Mouse (Mus musculus) C2C12 (cell line): ENCODE measurements around the gene Def8. TPM values are rescaled to one million over a fixed set of nuclear protein-coding genes. Genes with fewer than 3 reads are reported as not detected.

Source experiments
- H3K27me3 ChIP-seq: one replicate; pipeline ENCODE4 v1.6.1; 2011; ENCODE audit not compliant: control insufficient read depth, insufficient read depth, insufficient read length
- H3K36me3 ChIP-seq: one replicate; pipeline ENCODE4 v1.6.1; 2011; ENCODE audit not compliant: control insufficient read depth, insufficient read depth
- H3K4me3 ChIP-seq: one replicate; pipeline ENCODE4 v1.5.1; 2011; ENCODE audit warnings: mild to moderate bottlenecking, control low read depth; ENCODE audit not compliant: poor library complexity, insufficient read depth, severe bottlenecking
- H3K79me2 ChIP-seq: one replicate; pipeline ENCODE4 v1.6.1; 2011; ENCODE audit not compliant: control insufficient read depth, insufficient read depth
- H3K79me3 ChIP-seq: one replicate; pipeline ENCODE4 v1.6.1; 2011; ENCODE audit warnings: low read depth, control low read depth
- H3ac ChIP-seq: one replicate; pipeline ENCODE3; 2011; ENCODE audit warnings: low read depth; ENCODE audit not compliant: control insufficient read depth, insufficient read length
- CEBPB ChIP-seq: IDR thresholded peaks from one replicate; pipeline ENCODE4 v1.6.1; 2011; ENCODE audit warnings: low read depth, mild to moderate bottlenecking, control low read depth, moderate library complexity
- CTCF ChIP-seq: IDR thresholded peaks from one replicate; pipeline ENCODE4 v1.5.1; 2011; ENCODE audit not compliant: control insufficient read depth, insufficient read depth, insufficient read length
- FOSL1 ChIP-seq: IDR thresholded peaks from one replicate; pipeline ENCODE4 v1.8.0; 2011; ENCODE audit warnings: mild to moderate bottlenecking, low read length; ENCODE audit not compliant: poor library complexity, insufficient read depth, severe bottlenecking
- MAX ChIP-seq: IDR thresholded peaks from one replicate; pipeline ENCODE4 v1.6.1; 2011; ENCODE audit warnings: mild to moderate bottlenecking, control low read depth
- MYOD1 ChIP-seq: IDR thresholded peaks from one replicate; pipeline ENCODE4 v1.6.1; 2011; ENCODE audit warnings: low read depth; ENCODE audit not compliant: control insufficient read depth, insufficient read length
- MYOG ChIP-seq: IDR thresholded peaks from one replicate; pipeline ENCODE4 v1.6.1; 2011; ENCODE audit not compliant: control insufficient read depth, insufficient read length; ENCODE audit errors: extremely low read depth
- USF1 ChIP-seq: IDR thresholded peaks from one replicate; pipeline ENCODE4 v1.6.1; 2011; ENCODE audit warnings: low read depth, mild to moderate bottlenecking, control low read depth, moderate library complexity
- polyA plus RNA-seq: library from polyadenylated mRNA; unstranded; fragments of >200 nt; fragmentation: generic; extraction: Trizol; gene quantifications from one replicate; pipeline ENCODE4 v1.2.1, GENCODE M21; 2012; ENCODE audit warnings: missing spikeins

Gene Def8
- polyA plus RNA-seq, 1 experiment, result 23.9 TPM

DNA sequence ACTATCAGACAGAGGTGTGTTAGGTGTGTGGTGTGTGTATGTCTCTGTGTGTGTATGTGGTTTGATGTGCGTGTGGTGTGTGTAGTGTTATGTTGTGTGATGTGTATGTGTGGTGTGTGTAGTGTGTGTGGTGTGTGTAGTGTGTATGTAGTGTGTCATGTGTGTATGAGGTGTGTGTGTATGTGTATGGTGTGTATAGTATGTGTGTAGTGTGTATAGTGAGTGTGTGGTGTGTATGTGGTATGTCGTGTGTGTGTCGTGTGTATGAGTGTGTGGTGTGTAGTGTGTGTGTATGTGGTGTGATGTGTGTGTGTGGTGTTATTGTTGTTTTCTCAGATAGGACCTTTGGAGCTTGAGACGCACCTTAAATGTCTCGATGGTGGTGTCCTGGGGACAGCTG lies 19.0 kb downstream of the Def8 start:
- H3K27me3 ChIP-seq, result no peaks in the 10 kb centered on the region
- H3ac ChIP-seq, result no peak overlapping the region
- TF ChIP-seq USF1, result no peak
- H3K36me3 ChIP-seq, result no peaks in the 10 kb centered on the region
- H3K79me3 ChIP-seq, result no peaks in the 10 kb centered on the region
- H3K79me2 ChIP-seq, result no peaks in the 10 kb centered on the region
- H3K4me3 ChIP-seq, result no peak overlapping the region

DNA sequence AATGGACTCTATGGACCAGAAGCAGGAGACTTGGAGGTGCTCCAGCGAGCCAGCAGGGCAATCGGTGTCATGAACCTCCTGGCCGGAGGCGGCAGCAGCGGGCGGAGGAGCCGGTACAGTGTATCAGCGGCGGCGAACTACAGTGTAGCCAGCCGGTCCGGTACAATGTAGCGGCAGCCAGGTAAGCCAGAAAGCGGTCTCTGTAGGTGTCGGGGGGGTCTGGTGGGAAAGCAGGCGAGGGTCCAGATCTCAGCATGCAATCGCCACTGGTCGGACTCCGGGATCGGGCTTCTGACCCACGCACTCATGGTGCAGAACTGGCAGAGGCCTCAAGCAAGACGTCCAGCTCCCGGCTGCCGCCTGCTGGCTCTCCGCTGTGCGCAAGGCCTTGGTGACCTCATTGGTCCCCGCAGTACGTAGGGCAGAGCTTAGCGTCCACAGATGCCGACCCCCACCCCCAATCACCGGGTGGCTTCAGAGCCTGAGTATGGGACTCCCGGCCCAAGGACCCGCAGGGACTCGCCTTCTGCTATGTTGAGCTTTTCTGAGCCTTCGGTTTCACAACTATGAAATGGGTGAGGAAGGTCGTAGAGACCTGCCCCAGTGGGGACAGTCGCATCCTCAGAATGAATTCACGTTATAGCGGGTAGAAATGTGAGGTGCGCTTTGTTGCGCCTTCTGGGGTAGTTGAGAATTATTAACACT lies 19.7 kb downstream of the Def8 start:
- H3K79me2 ChIP-seq, result no peaks in the 10 kb centered on the region
- TF ChIP-seq MYOD1 (no peak), CTCF (peak; percentile 94), MAX (peak; percentile 64)
- peak overlapping the region; percentile 49 for H3K4me3 ChIP-seq
- H3K27me3 ChIP-seq, result no peaks in the 10 kb centered on the region
- peak overlapping the region; percentile 84 for H3ac ChIP-seq
- no peaks in the 10 kb centered on the region for H3K36me3 ChIP-seq
- H3K79me3 ChIP-seq, result no peaks in the 10 kb centered on the region

DNA sequence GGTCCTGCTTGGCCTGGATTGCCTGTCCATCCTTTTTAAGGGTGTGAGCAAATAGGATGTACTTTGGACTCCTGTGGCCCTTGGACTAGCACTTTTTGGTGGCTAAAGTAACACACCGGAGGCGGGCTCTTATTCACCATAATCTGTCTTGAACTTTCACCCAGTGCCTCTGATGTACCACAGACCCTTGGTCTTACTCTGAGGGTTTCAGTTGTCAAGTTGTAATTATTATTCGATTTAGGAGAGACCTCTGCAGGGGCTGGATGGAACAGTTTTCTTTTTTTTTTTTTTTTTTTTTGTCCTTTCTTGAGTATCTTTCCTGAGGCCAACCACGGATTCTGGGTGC lies 20.2 kb downstream of the Def8 start:
- TF ChIP-seq CTCF (no peak), MAX (no peak), FOSL1 (no peak), USF1 (no peak), MYOD1 (no peak)
- H3K79me2 ChIP-seq, result no peaks in the 10 kb centered on the region
- H3K27me3 ChIP-seq, result no peaks in the 10 kb centered on the region
- no peaks in the 10 kb centered on the region for H3K36me3 ChIP-seq
- H3K4me3 ChIP-seq, result peak overlapping the region; percentile 49
- H3K79me3 ChIP-seq, result no peaks in the 10 kb centered on the region
- peak overlapping the region; percentile 84 for H3ac ChIP-seq

DNA sequence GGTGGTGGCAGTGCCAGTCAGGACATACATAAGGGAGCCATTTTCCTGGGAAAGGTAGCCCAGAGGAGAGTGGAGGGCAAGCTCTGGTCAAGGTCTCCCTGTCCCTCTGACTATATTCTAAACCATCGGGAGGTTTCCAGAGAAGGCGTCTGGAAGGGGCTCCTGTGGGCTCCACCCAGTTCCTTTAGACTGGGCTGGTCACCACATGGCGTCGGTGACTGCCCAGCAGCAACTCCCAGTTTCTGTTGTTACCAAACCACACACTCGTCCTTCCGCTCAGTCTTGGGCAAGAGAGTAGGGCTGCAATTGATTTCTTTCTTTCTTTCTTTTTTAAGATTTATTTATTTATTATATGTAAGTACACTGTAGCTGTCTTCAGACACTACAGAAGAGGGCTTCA lies 20.8 kb downstream of the Def8 start:
- TF ChIP-seq MAX, result no peak
- no peak for TF ChIP-seq USF1
- TF ChIP-seq CTCF, result no peak
- no peak for TF ChIP-seq MYOG
- TF ChIP-seq MYOD1, result no peak
- TF ChIP-seq CEBPB, result no peak
- TF ChIP-seq FOSL1, result no peak
- Histone ChIP-seq H3K79me2 (no peaks in the 10 kb centered on the region), H3K4me3 (no peak overlapping the region), H3K36me3 (no peaks in the 10 kb centered on the region), H3K79me3 (no peaks in the 10 kb centered on the region), H3K27me3 (no peaks in the 10 kb centered on the region), H3ac (no peak overlapping the region)

DNA sequence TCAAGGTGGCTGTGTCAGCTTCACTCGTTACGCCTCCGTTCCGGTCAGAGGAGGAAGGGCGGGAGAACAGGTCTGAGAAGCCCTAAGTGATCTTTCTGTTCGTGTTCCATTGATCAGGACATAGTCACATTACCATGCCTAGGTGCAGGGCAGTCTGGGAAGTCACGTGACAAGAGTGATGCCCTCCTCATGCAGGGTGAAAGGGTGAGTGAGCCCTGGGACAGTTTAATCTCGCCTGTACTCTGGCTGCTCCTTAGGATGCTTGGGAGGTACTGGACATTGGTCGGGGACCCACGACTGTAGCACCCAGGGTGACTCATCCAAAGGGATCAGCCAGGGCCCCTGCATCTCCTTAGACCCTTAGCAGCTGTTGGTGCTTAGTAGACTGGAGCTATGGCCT lies 22.7 kb downstream of the Def8 start:
- Histone ChIP-seq H3K79me2 (no peaks in the 10 kb centered on the region), H3K79me3 (no peaks in the 10 kb centered on the region), H3K4me3 (no peak overlapping the region), H3K36me3 (no peaks in the 10 kb centered on the region), H3K27me3 (no peaks in the 10 kb centered on the region), H3ac (no peak overlapping the region)
- TF ChIP-seq MYOD1, result no peak
- no peak for TF ChIP-seq CEBPB
- TF ChIP-seq FOSL1, result no peak
- TF ChIP-seq USF1, result no peak
- no peak for TF ChIP-seq CTCF

DNA sequence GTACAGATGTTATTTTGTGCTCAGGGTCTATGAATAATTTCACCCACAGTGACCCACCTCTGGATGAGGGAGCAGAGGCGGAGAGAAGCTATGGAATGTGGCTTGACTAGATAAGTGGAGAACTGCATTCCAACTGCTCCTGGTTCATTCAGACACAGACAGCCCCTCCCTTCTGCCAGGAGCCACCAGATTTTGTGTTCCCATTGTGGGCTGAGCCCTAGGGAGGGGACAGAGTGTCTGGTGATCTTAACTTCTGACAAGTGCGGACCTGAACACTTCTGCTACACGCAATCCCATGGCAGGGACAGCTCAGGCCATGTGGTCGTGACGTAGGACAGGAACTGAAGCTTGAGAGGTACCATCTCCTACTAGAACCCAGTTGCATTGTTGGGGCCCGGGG lies 23.5 kb downstream of the Def8 start:
- Histone ChIP-seq H3K4me3 (no peak overlapping the region), H3K27me3 (no peaks in the 10 kb centered on the region), H3ac (no peak overlapping the region), H3K79me3 (no peaks in the 10 kb centered on the region), H3K36me3 (no peaks in the 10 kb centered on the region), H3K79me2 (no peaks in the 10 kb centered on the region)
- TF ChIP-seq FOSL1 (no peak), CEBPB (no peak), CTCF (no peak)
